Mouse (Mus musculus) kidney, postnatal 0 days (tissue): ENCODE results near the gene Tenm3. TPM values are rescaled to one million over a fixed set of nuclear protein-coding genes. Genes with fewer than 3 reads are reported as not detected.

ENCODE experiments used
- ATAC-seq: fragments of 200-750 bp; cut with Nextera tagmentation; replicated peaks from 2 replicates; pipeline ENCODE4 v1.8.0; 2017; ENCODE audit warnings: low read depth, moderate number of reproducible peaks, moderate TSS enrichment, moderate library complexity; ENCODE audit not compliant: low FRiP score
- DNase-seq: peaks from one replicate; pipeline ENCODE4 v3.0.0-alpha.2; 2016; ENCODE audit warnings: low spot score
- H3K27ac ChIP-seq: fragments of 300-500 bp; sonication (generic); 2 replicates; pipeline ENCODE4 v1.5.1; 2014; ENCODE audit warnings: mild to moderate bottlenecking
- H3K27me3 ChIP-seq: fragments of 300-500 bp; sonication (generic); 2 replicates; pipeline ENCODE4 v1.6.1; 2014; ENCODE audit warnings: low read length, mixed read lengths; ENCODE audit not compliant: insufficient read depth
- H3K36me3 ChIP-seq: fragments of 300-500 bp; sonication (generic); 2 replicates; pipeline ENCODE4 v1.6.1; 2014; ENCODE audit warnings: low read length, mixed read lengths; ENCODE audit not compliant: insufficient read depth
- H3K4me1 ChIP-seq: fragments of 300-500 bp; sonication (generic); replicated peaks from 2 replicates; pipeline ENCODE4 v1.6.1; 2014; ENCODE audit warnings: antibody characterized with exemption, low read length, mixed read lengths; ENCODE audit not compliant: insufficient read depth
- H3K4me2 ChIP-seq: fragments of 300-500 bp; sonication (generic); 2 replicates; pipeline ENCODE4 v1.6.1; 2014; ENCODE audit warnings: mild to moderate bottlenecking, low read length, moderate library complexity, mixed read lengths
- H3K4me3 ChIP-seq: fragments of 300-500 bp; sonication (generic); replicated peaks from 2 replicates; pipeline ENCODE4 v1.5.1; 2014; ENCODE audit warnings: low read depth, low read length
- H3K9ac ChIP-seq: fragments of 300-500 bp; sonication (generic); 2 replicates; pipeline ENCODE4 v1.6.1; 2014; ENCODE audit warnings: low read depth, low read length
- H3K9me3 ChIP-seq: fragments of 300-500 bp; sonication (generic); replicated peaks from 2 replicates; pipeline ENCODE4 v1.6.1; 2016; ENCODE audit warnings: low read length, inconsistent platforms, mixed read lengths
- CTCF ChIP-seq: IDR thresholded peaks from 2 replicates; pipeline ENCODE4 v1.5.1; 2016; ENCODE audit warnings: antibody characterized with exemption, low read depth, mild to moderate bottlenecking, moderate library complexity
- WGBS: fragments of 180-500 bp; shearing (Covaris S2); extraction: QIAGEN DNeasy Blood & Tissue Kit; methylation state at CpG from one replicate; pipeline ENCODE4 v1.1.7; 2014; 5-methylcytosine and 5-hydroxymethylcytosine counted together
- polyA plus RNA-seq: library from polyadenylated mRNA; unstranded; fragments of >200 nt; fragmentation: Nextera tagmentation; extraction: Ambion mirVana; gene quantifications from 2 replicates; pipeline ENCODE4 v1.2.1, GENCODE M21; 2015

Gene Tenm3
- polyA plus RNA-seq, 1 experiment from 2014 or later, result 15.3 TPM

DNA sequence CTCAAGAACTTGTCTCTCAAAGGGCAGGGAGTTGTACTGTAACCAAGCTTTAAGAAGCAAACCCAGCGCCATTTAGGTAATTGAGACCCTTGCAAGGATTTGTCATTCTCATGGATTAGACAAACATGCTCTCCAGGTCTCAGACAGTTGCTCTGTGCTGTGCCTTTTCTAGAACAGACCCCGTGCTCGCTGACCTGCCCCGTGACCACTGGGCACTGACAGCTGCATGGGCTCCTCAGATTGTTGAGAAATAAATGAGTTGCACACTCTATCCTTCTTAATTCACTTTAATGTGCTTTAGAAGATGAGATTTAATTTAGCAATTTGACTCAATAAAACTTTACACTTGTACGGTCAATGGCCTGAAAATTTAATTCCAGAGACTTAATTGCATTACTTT is 502.5 kb downstream of the Tenm3 start:
- Histone ChIP-seq H3K9ac (no peak overlapping the region), H3K36me3 (no peaks in the 10 kb centered on the region), H3K4me3 (no peak overlapping the region), H3K27ac (no peak overlapping the region), H3K4me2 (no peak overlapping the region), H3K27me3 (no peaks in the 10 kb centered on the region), H3K9me3 (no peaks in the 10 kb centered on the region), H3K4me1 (no peaks in the 10 kb centered on the region)
- ATAC-seq, result no peak
- TF ChIP-seq CTCF, result no peak
- 71% methylated on average over 5 of the region's 5 CpGs for WGBS
- no peak for DNase-seq

DNA sequence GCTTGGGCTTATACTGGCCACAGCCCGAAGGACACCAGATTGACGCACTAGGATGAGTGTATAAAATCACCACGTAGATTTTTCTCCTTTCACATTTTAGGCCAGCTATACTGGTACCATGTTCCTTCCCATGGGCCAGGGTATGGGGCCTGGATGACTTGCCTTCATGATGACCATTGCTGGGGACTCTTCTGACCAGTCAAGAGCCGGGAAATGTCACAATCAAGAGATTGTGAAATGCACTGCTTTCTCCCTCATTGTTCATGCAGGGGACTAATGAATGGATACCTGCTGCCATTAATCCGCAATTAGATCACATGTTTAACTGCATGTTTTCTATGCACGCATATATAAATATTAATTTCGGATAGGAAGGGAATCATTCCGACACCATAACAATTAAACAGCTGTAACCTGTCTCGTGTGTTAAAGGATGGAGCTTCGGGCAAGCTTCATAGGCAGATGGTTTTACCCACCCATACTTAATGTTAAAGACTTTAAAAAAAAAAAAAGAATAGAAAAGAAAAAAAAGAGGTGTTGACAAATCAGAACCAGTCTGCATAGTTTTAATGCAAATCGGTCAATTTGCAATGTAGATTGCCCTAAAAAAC is 521.0 kb downstream of the Tenm3 start:
- no peak overlapping the region for H3K4me3 ChIP-seq
- H3K27me3 ChIP-seq, result no peaks in the 10 kb centered on the region
- no peak overlapping the region for H3K9ac ChIP-seq
- WGBS, result 93% methylated on average over 11 of the region's 11 CpGs
- H3K9me3 ChIP-seq, result no peaks in the 10 kb centered on the region
- no peak for TF ChIP-seq CTCF
- no peak for DNase-seq
- no peaks in the 10 kb centered on the region for H3K36me3 ChIP-seq
- H3K4me2 ChIP-seq, result no peak overlapping the region
- no peaks in the 10 kb centered on the region for H3K4me1 ChIP-seq
- no peak overlapping the region for H3K27ac ChIP-seq
- ATAC-seq, result no peak

DNA sequence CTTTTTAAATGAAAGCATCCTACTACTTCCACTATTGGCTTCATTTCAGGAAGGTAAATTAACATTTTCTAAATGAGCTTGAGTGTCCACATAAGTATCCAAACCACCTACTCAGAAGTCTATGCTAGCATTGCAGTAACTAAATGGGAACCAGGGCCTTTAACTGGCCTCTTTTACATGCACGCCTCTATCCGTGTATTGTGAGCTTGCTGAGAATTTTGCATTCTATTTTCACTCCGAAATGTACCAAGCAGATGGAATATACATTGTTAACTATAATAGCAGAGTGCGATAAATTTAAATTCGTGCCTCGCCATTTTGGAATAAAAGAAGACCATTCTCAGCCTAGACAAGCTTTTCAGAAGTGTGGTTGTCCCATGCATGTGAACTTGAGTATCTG is 521.5 kb downstream of the Tenm3 start:
- TF ChIP-seq CTCF, result no peak
- Histone ChIP-seq H3K27me3 (no peaks in the 10 kb centered on the region), H3K36me3 (no peaks in the 10 kb centered on the region), H3K4me1 (no peaks in the 10 kb centered on the region), H3K4me3 (no peak overlapping the region), H3K27ac (no peak overlapping the region), H3K4me2 (no peak overlapping the region), H3K9ac (no peak overlapping the region), H3K9me3 (no peaks in the 10 kb centered on the region)
- ATAC-seq (no peak), DNase-seq (no peak)
- WGBS, result 98% methylated on average over 6 of the region's 6 CpGs

DNA sequence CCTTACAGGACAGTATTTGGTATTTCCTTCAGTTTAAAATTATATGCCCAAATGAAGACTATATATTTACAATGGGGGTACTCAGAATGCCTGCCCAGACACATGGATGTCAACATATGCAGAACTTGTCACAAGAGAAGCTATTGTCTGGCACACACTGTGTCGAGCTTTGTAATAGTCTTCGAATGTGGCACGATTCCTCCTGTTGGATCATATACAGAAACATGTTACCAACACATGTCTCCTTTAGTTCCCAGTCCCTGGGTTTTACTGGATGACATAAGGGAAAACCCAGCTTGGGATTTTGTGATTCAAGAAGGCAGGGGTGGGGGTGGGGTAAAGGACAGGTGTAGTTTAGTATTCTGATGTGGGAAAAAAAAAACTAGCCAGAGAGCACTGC is 524.1 kb downstream of the Tenm3 start:
- Histone ChIP-seq H3K36me3 (no peaks in the 10 kb centered on the region), H3K9ac (no peak overlapping the region)
- ATAC-seq, result no peak

DNA sequence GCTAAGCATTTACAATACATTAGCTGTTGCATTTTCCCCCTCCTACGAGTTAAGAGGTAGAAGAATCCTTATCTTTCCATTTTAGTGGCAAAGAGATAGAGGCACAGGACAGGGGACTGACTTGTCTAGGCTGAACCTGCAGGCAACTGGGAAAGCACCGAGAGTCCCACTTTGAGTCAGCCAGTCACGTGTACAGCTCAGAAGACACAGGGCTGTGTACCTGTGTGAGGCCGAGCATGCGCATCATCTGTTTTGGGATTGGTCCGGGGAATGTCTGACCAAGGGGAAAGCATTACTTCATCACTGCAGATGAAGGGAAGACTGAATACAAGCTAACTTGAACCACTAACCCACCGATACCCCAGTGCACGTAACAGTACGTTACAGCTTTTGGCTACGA is 526.3 kb downstream of the Tenm3 start:
- 90% methylated on average over 10 of the region's 10 CpGs for WGBS
- Histone ChIP-seq H3K36me3 (no peaks in the 10 kb centered on the region), H3K4me1 (no peaks in the 10 kb centered on the region), H3K27me3 (no peaks in the 10 kb centered on the region), H3K9me3 (no peaks in the 10 kb centered on the region), H3K4me2 (no peak overlapping the region), H3K9ac (no peak overlapping the region), H3K4me3 (no peak overlapping the region), H3K27ac (no peak overlapping the region)
- no peak for TF ChIP-seq CTCF
- no peak for DNase-seq
- ATAC-seq, result no peak

More for the DNA sequence above, 524.1 kb downstream of the Tenm3 start:
- H3K4me3 ChIP-seq, result no peak overlapping the region
- WGBS, result 95% methylated on average over 3 of the region's 3 CpGs
- no peaks in the 10 kb centered on the region for H3K27me3 ChIP-seq
- no peak for TF ChIP-seq CTCF
- no peak for DNase-seq
- H3K4me1 ChIP-seq, result no peaks in the 10 kb centered on the region
- H3K27ac ChIP-seq, result no peak overlapping the region
- H3K9me3 ChIP-seq, result no peaks in the 10 kb centered on the region
- H3K4me2 ChIP-seq, result no peak overlapping the region

DNA sequence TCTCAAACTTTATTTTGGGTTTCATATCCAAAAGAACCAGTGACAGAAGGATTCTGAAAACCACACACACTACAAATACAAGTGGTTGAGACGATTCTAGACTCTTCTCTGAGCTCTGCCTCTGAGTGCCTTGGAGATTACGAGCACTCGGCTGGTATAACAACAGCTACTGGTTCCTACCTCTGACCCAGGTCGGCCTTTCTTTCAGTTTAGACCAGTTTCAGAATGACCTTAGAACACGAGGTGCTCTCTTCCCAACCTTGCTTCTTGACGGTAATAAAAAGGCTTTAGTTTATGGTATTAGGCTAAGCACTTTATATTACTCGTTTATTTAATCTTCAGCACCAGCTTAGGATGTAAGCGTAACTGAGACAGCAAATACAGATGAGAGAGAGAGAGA is 528.1 kb downstream of the Tenm3 start:
- Histone ChIP-seq H3K4me2 (no peak overlapping the region), H3K9me3 (no peaks in the 10 kb centered on the region), H3K27ac (no peak overlapping the region), H3K4me3 (no peak overlapping the region), H3K27me3 (no peaks in the 10 kb centered on the region), H3K4me1 (no peaks in the 10 kb centered on the region), H3K9ac (no peak overlapping the region), H3K36me3 (no peaks in the 10 kb centered on the region)
- TF ChIP-seq CTCF, result no peak
- ATAC-seq, result no peak
- no peak for DNase-seq
- 73% methylated on average over 8 of the region's 8 CpGs for WGBS

DNA sequence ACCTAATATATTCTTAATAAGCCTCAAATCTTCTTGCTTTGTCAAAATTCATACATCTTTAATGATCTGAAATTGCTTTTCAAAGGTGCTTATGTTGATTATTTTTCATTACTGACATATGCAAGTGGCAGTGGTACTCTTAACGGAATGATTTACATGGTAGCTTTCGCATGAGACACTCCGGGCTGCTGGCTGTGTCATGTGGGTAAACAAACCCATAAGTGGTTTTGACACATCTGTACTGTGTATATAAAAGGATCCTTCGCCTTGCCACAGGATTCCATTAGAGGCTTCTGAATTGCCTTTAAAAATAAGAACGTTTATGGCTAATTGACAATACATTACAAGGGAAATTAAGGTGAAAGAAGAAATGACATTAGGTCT is 529.8 kb downstream of the Tenm3 start:
- no peaks in the 10 kb centered on the region for H3K36me3 ChIP-seq
- H3K27ac ChIP-seq, result no peak overlapping the region
- ATAC-seq, result no peak
- 77% methylated on average over 5 of the region's 5 CpGs for WGBS
- H3K4me1 ChIP-seq, result no peaks in the 10 kb centered on the region
- no peak overlapping the region for H3K4me2 ChIP-seq
- no peak for DNase-seq
- no peak for TF ChIP-seq CTCF
- no peaks in the 10 kb centered on the region for H3K27me3 ChIP-seq
- no peak overlapping the region for H3K4me3 ChIP-seq
- no peak overlapping the region for H3K9ac ChIP-seq
- no peaks in the 10 kb centered on the region for H3K9me3 ChIP-seq
